9 mouse cellular contexts compared by ENCODE assay signal in the genomic region with DNA sequence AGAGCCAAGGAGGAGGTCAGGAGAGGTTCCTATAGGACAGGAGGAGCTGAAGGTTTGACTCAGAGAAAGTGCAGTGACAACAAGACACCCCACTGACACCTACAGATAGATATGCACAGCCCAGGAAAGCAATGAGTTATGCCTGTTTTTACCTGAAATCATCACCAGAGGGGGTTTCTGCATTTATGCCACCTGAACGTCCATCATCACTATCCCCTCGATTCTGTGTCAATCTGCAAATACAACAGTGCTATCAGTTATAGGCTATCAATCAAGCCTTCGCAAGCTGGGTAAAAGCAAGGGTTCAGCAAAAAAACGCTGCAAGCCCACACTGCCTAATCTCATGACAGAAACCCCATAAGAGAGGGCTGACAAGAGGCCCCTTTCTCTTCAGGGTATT. TPM values are rescaled to one million over a fixed set of nuclear protein-coding genes. Genes with fewer than 3 reads are reported as not detected.
DNase-seq lines count a peak whose midpoint lies in the region; ATAC-seq lines count a peak whose summit lies in the region.
"Had no signal": no experiment of that assay in that cellular context is flagged by ENCODE, and none has a peak within 500 bp of the region (broad histone marks: within the 10 kb centered on the region; RNA-seq: fewer than 3 reads in every experiment).

No protein-coding gene starts in this region.

- ATAC-seq in midbrain, embryonic 16.5 days, result no peak
- ATAC-seq in embryonic facial prominence, embryonic 15.5 days (ENCODE audit: insufficient number of reproducible peaks, low FRiP score, low TSS enrichment, low read depth), result no peak
- no peak for ATAC-seq in liver, embryonic 13.5 days (ENCODE audit: low read depth)
- ATAC-seq in stomach, embryonic 16.5 days (ENCODE audit: insufficient read depth, low FRiP score), result no peak

- H3K9ac ChIP-seq in midbrain, embryonic 16.5 days (ENCODE audit: low read depth, low read length), result no peak overlapping the region
- no peak overlapping the region for H3K9ac ChIP-seq in embryonic facial prominence, embryonic 15.5 days
- H3K9ac ChIP-seq in liver, embryonic 13.5 days, result peak overlapping the region; percentile 87; the same call in 1 of the 2 replicates
- H3K9ac ChIP-seq in stomach, embryonic 16.5 days (ENCODE audit: low read length), result no peak overlapping the region

- H3K36me3 ChIP-seq in midbrain, embryonic 10.5 days, result peaks cover 40% of the 10 kb centered on the region
- H3K36me3 ChIP-seq in midbrain, embryonic 16.5 days (ENCODE audit: control insufficient read depth, insufficient read depth, low read length), result 0 out of 2 replicates have a peak, but pooled peaks cover 10% of the 10 kb centered on the region
- peaks cover 29% of the 10 kb centered on the region for H3K36me3 ChIP-seq in embryonic facial prominence, embryonic 15.5 days
- peaks cover 27% of the 10 kb centered on the region for H3K36me3 ChIP-seq in liver, embryonic 13.5 days
- no peaks in the 10 kb centered on the region for H3K36me3 ChIP-seq in stomach, embryonic 16.5 days (ENCODE audit: control insufficient read depth, insufficient read depth, low read length)

- peaks cover 22% of the 10 kb centered on the region for H3K4me1 ChIP-seq in midbrain, embryonic 10.5 days
- H3K4me1 ChIP-seq in midbrain, embryonic 16.5 days (ENCODE audit: control insufficient read depth, insufficient read depth, low read length), result peaks cover 10% of the 10 kb centered on the region
- H3K4me1 ChIP-seq in embryonic facial prominence, embryonic 15.5 days, result peaks cover 10% of the 10 kb centered on the region
- H3K4me1 ChIP-seq in liver, embryonic 13.5 days (replicated peaks), result peaks cover 25% of the 10 kb centered on the region
- H3K4me1 ChIP-seq in stomach, embryonic 16.5 days (ENCODE audit: control insufficient read depth, insufficient read depth, low read length), result no peaks in the 10 kb centered on the region

- 79% methylated on average over 4 of the region's 4 CpGs for WGBS in midbrain, embryonic 10.5 days
- WGBS in midbrain, embryonic 16.5 days, result 61% methylated on average over 4 of the region's 4 CpGs
- 62% methylated on average over 4 of the region's 4 CpGs for WGBS in embryonic facial prominence, embryonic 15.5 days
- 47% methylated on average over 4 of the region's 4 CpGs for WGBS in liver, embryonic 13.5 days (ENCODE audit: insufficient replicate concordance)
- WGBS in stomach, embryonic 16.5 days, result 45% methylated on average over 4 of the region's 4 CpGs

- H3K4me2 ChIP-seq in midbrain, embryonic 16.5 days (ENCODE audit: low read length), result no peak overlapping the region
- peak overlapping the region; percentile 77; the same call in 1 of the 2 replicates for H3K4me2 ChIP-seq in embryonic facial prominence, embryonic 15.5 days (replicated peaks)
- peak overlapping the region; percentile 89 for H3K4me2 ChIP-seq in liver, embryonic 13.5 days
- 0 out of 2 replicates have a peak overlapping the region, but pooled peaks have one; percentile 65 for H3K4me2 ChIP-seq in stomach, embryonic 16.5 days (ENCODE audit: low read depth, low read length)

- H3K27ac ChIP-seq in midbrain, embryonic 10.5 days (replicated peaks), result no peak overlapping the region
- H3K27ac ChIP-seq in midbrain, embryonic 16.5 days (ENCODE audit: low read length), result no peak overlapping the region
- no peak overlapping the region for H3K27ac ChIP-seq in embryonic facial prominence, embryonic 15.5 days (replicated peaks)
- H3K27ac ChIP-seq in liver, embryonic 13.5 days, result no peak overlapping the region
- H3K27ac ChIP-seq in stomach, embryonic 16.5 days (ENCODE audit: low read length), result no peak overlapping the region
- H3K27ac ChIP-seq: kidney, postnatal 0 days had no signal

- DNase-seq in midbrain, embryonic 10.5 days (ENCODE audit: low spot score), result no peak
- DNase-seq in liver, embryonic 13.5 days, result no peak
- DNase-seq in kidney, adult 9 months, result no peak
- DNase-seq in cerebellum, postnatal 14 days, result no peak
- DNase-seq: cerebellum, adult 11-12 months had no signal

- peak overlapping the region; percentile 89; the same call in 1 of the 2 replicates for H3K4me3 ChIP-seq in midbrain, embryonic 10.5 days
- H3K4me3 ChIP-seq in midbrain, embryonic 16.5 days (ENCODE audit: low read depth, low read length), result no peak overlapping the region
- H3K4me3 ChIP-seq in embryonic facial prominence, embryonic 15.5 days (replicated peaks), result peak overlapping the region; percentile 93; the same call in 1 of the 2 replicates
- H3K4me3 ChIP-seq in liver, embryonic 13.5 days (replicated peaks), result peak overlapping the region; percentile 84
- H3K4me3 ChIP-seq in stomach, embryonic 16.5 days (replicated peaks; ENCODE audit: low read length), result no peak overlapping the region

- H3K27me3 ChIP-seq in midbrain, embryonic 10.5 days (ENCODE audit: low read depth, poor library complexity, severe bottlenecking), result no peaks in the 10 kb centered on the region
- no peaks in the 10 kb centered on the region for H3K27me3 ChIP-seq in midbrain, embryonic 16.5 days (ENCODE audit: control insufficient read depth, insufficient read depth, low read depth, low read length)
- H3K27me3 ChIP-seq in embryonic facial prominence, embryonic 15.5 days, result no peaks in the 10 kb centered on the region
- no peaks in the 10 kb centered on the region for H3K27me3 ChIP-seq in liver, embryonic 13.5 days
- H3K27me3 ChIP-seq in stomach, embryonic 16.5 days (ENCODE audit: control insufficient read depth, insufficient read depth, low read length), result no peaks in the 10 kb centered on the region

- no peaks in the 10 kb centered on the region for H3K9me3 ChIP-seq in midbrain, embryonic 10.5 days (replicated peaks)
- H3K9me3 ChIP-seq in midbrain, embryonic 16.5 days (replicated peaks; ENCODE audit: control insufficient read depth, low read length, poor library complexity, severe bottlenecking), result no peaks in the 10 kb centered on the region
- H3K9me3 ChIP-seq in embryonic facial prominence, embryonic 15.5 days (replicated peaks), result no peaks in the 10 kb centered on the region
- H3K9me3 ChIP-seq in liver, embryonic 13.5 days (replicated peaks), result no peaks in the 10 kb centered on the region
- no peaks in the 10 kb centered on the region for H3K9me3 ChIP-seq in stomach, embryonic 16.5 days (replicated peaks; ENCODE audit: control insufficient read depth, low read length)

RNA-seq across cellular contexts. Expression of a gene that starts 1.2 kb away (rescaled TPM):
- 24.6 and 27.5 TPM in 2 replicates for polyA plus RNA-seq in midbrain, embryonic 10.5 days (2016; fragmentation: Nextera tagmentation; extraction: Ambion mirVana)
- polyA plus RNA-seq in midbrain, embryonic 16.5 days (2015; fragmentation: Nextera tagmentation; extraction: Ambion mirVana), result 38.1 and 39.4 TPM in 2 replicates
- polyA plus RNA-seq in embryonic facial prominence, embryonic 15.5 days (2015; fragmentation: Nextera tagmentation; extraction: Ambion mirVana), result 20.3 and 20.9 TPM in 2 replicates
- polyA plus RNA-seq in liver, embryonic 13.5 days (2015; fragmentation: Nextera tagmentation; extraction: Ambion mirVana), result 6.9 and 8.1 TPM in 2 replicates
- polyA plus RNA-seq in stomach, embryonic 16.5 days (2015; fragmentation: Nextera tagmentation; extraction: Ambion mirVana), result 14.1 and 17.1 TPM in 2 replicates

RNA-seq across cellular contexts. Expression of a gene that starts 6.4 kb away (rescaled TPM):
- 304 and 308 TPM in 2 replicates for polyA plus RNA-seq in midbrain, embryonic 10.5 days (2016; fragmentation: Nextera tagmentation; extraction: Ambion mirVana)
- polyA plus RNA-seq in midbrain, embryonic 16.5 days (2015; fragmentation: Nextera tagmentation; extraction: Ambion mirVana), result 190 and 202 TPM in 2 replicates
- polyA plus RNA-seq in embryonic facial prominence, embryonic 15.5 days (2015; fragmentation: Nextera tagmentation; extraction: Ambion mirVana), result 203 and 207 TPM in 2 replicates
- 102 and 131 TPM in 2 replicates for polyA plus RNA-seq in liver, embryonic 13.5 days (2015; fragmentation: Nextera tagmentation; extraction: Ambion mirVana)
- 187 and 192 TPM in 2 replicates for polyA plus RNA-seq in stomach, embryonic 16.5 days (2015; fragmentation: Nextera tagmentation; extraction: Ambion mirVana)

RNA-seq across cellular contexts. Expression of a gene that starts 51.8 kb away (rescaled TPM):
- polyA plus RNA-seq in midbrain, embryonic 10.5 days (2016; fragmentation: Nextera tagmentation; extraction: Ambion mirVana), result 400 and 418 TPM in 2 replicates
- 270 and 301 TPM in 2 replicates for polyA plus RNA-seq in midbrain, embryonic 16.5 days (2015; fragmentation: Nextera tagmentation; extraction: Ambion mirVana)
- polyA plus RNA-seq in embryonic facial prominence, embryonic 15.5 days (2015; fragmentation: Nextera tagmentation; extraction: Ambion mirVana), result 293 and 308 TPM in 2 replicates
- 218 and 238 TPM in 2 replicates for polyA plus RNA-seq in liver, embryonic 13.5 days (2015; fragmentation: Nextera tagmentation; extraction: Ambion mirVana)
- 267 and 270 TPM in 2 replicates for polyA plus RNA-seq in stomach, embryonic 16.5 days (2015; fragmentation: Nextera tagmentation; extraction: Ambion mirVana)

Comparison
In these comparisons a context has a peak if more than half of its experiments do, and no peak if none do; other contexts are left out.
1. H3K4me3 ChIP-seq: peak in midbrain, embryonic 10.5 days (single experiment), embryonic facial prominence, embryonic 15.5 days (single experiment) and liver, embryonic 13.5 days (single experiment); none in midbrain, embryonic 16.5 days (single experiment) and stomach, embryonic 16.5 days (single experiment).